8 mouse cellular contexts compared by ENCODE assay signal in genomic region chr7:5057804-5058203, GRCm38 (mm10). TPM values are rescaled to one million over a fixed set of nuclear protein-coding genes. Genes with fewer than 3 reads are reported as not detected.
DNase-seq lines count a peak whose midpoint lies in the region; TF ChIP-seq lines count a peak whose summit lies in the region.

No protein-coding gene starts in this region.

- peak in 1 of 2 experiments; percentile 31 for DNase-seq in cerebellum, adult 2 months
- no peak for DNase-seq in cerebellum, adult 9-11 months
- DNase-seq in right cerebral cortex, adult 18-20 months: peak; percentile 25
- no peak for DNase-seq in right cerebral cortex, postnatal 25 days
- peak; percentile 11 for DNase-seq in kidney, postnatal 14 days
- peak; percentile 54 for DNase-seq in thymus, postnatal 0 days (ENCODE audit: low spot score)
- DNase-seq in ovary, postnatal 14 days (ENCODE audit: low spot score): no peak
- DNase-seq in layer of hippocampus, adult 18-20 months (ENCODE audit: low spot score in 2 of 2): no peak

- H3K4me3 ChIP-seq in cerebellum, adult 2 months (replicated peaks; ENCODE audit: insufficient read depth, low read depth, low read length): peak overlapping the region; percentile 60

- no peak overlapping the region for H3K27ac ChIP-seq in cerebellum, adult 2 months (ENCODE audit: insufficient read depth, low read length)

- no peak for TF ChIP-seq POLR2A in cerebellum, adult 2 months (IDR thresholded peaks at IDR 0.05; ENCODE audit: borderline replicate concordance, insufficient read depth, low read length)

- H3K4me1 ChIP-seq in cerebellum, adult 2 months (ENCODE audit: control insufficient read depth, insufficient read depth, low read length): peaks cover 16% of the 10 kb centered on the region

- TF ChIP-seq CTCF in cerebellum, adult 2 months (IDR thresholded peaks at IDR 0.05; ENCODE audit: borderline replicate concordance, insufficient read depth, low read depth, low read length): no peak

- 45% methylated on average over 11 of the region's 11 CpGs for WGBS in cerebellum, adult 2 months

- no peaks in the 10 kb centered on the region for H3K27me3 ChIP-seq in cerebellum, adult 2 months (ENCODE audit: control insufficient read depth, insufficient read depth, low read length)

RNA-seq across cellular contexts. Expression of gene U2af2, which starts 4.1 kb away (rescaled TPM):
- polyA plus RNA-seq in cerebellum, adult 2 months (2012; rRNA removed): 196 and 211 TPM in 2 replicates
- 131 and 138 TPM in 2 replicates for polyA plus RNA-seq in thymus, postnatal 0 days (2015; fragmentation: Nextera tagmentation; extraction: Ambion mirVana)
- total RNA-seq in layer of hippocampus, adult 18-20 months (2021): 100 to 1,000 TPM; 181 TPM

RNA-seq across cellular contexts. Expression of gene Zfp580, which starts 6.5 kb away (rescaled TPM):
- 29.7 and 34.3 TPM in 2 replicates for polyA plus RNA-seq in cerebellum, adult 2 months (2012; rRNA removed)
- 15.2 and 15.4 TPM in 2 replicates for polyA plus RNA-seq in thymus, postnatal 0 days (2015; fragmentation: Nextera tagmentation; extraction: Ambion mirVana)
- total RNA-seq in layer of hippocampus, adult 18-20 months (2021): 10 to 100 TPM; 28.7 to 31.7 TPM

RNA-seq across cellular contexts. Expression of gene Zfp784, which starts 19.6 kb away (rescaled TPM):
- polyA plus RNA-seq in cerebellum, adult 2 months (2012; rRNA removed): 8.4 and 9.6 TPM in 2 replicates
- 3.8 and 4.4 TPM in 2 replicates for polyA plus RNA-seq in thymus, postnatal 0 days (2015; fragmentation: Nextera tagmentation; extraction: Ambion mirVana)
- total RNA-seq in layer of hippocampus, adult 18-20 months (2021): 1 to 10 TPM; 4.3 to 5.1 TPM

RNA-seq across cellular contexts. Expression of gene Epn1, which starts 22.2 kb away (rescaled TPM):
- 246 and 251 TPM in 2 replicates for polyA plus RNA-seq in cerebellum, adult 2 months (2012; rRNA removed)
- 42.6 and 44.8 TPM in 2 replicates for polyA plus RNA-seq in thymus, postnatal 0 days (2015; fragmentation: Nextera tagmentation; extraction: Ambion mirVana)
- 100 to 1,000 TPM; 558 to 565 TPM for total RNA-seq in layer of hippocampus, adult 18-20 months (2021)

RNA-seq across cellular contexts. Expression of gene 4632433K11Rik, which starts 23.9 kb away (rescaled TPM):
- not detected in 2 replicates for polyA plus RNA-seq in cerebellum, adult 2 months (2012; rRNA removed)
- polyA plus RNA-seq in thymus, postnatal 0 days (2015; fragmentation: Nextera tagmentation; extraction: Ambion mirVana): not detected in 2 replicates
- total RNA-seq in layer of hippocampus, adult 18-20 months (2021): under 1 TPM in 1 of 2 experiments, not detected in 1; 0.45 TPM

Comparison
In these comparisons a context has a peak if more than half of its experiments do, and no peak if none do; other contexts are left out.
1. DNase-seq: peak in right cerebral cortex, adult 18-20 months (single experiment), kidney, postnatal 14 days (single experiment) and thymus, postnatal 0 days (single experiment); none in cerebellum, adult 9-11 months (single experiment), right cerebral cortex, postnatal 25 days (single experiment), ovary, postnatal 14 days (single experiment) and layer of hippocampus, adult 18-20 months (0 of 2).